Mouse (Mus musculus): ENCODE measurements around the gene Sft2d1. TPM values are rescaled to one million over a fixed set of nuclear protein-coding genes. Genes with fewer than 3 reads are reported as not detected.

Gene Sft2d1
- polyA plus RNA-seq, 1 experiment from 2014 or later, result 69.3 TPM

- no peak overlapping the region for H3K27ac ChIP-seq
- WGBS, result 79% methylated on average over 2 of the region's 2 CpGs
- no peak overlapping the region for H3K4me3 ChIP-seq
- peaks cover 28% of the 10 kb centered on the region for H3K4me1 ChIP-seq
- H3K4me2 ChIP-seq, result no peak overlapping the region
- no peaks in the 10 kb centered on the region for H3K27me3 ChIP-seq
- no peaks in the 10 kb centered on the region for H3K9me3 ChIP-seq
- ATAC-seq (ENCODE audit: insufficient number of reproducible peaks, low FRiP score, low TSS enrichment, low read depth), result no peak
- no peaks in the 10 kb centered on the region for H3K36me3 ChIP-seq
- H3K9ac ChIP-seq, result no peak overlapping the region
Measured at GRCm38 (mm10) chr17:8369171-8369570, 58.3 kb downstream of the Sft2d1 start.

- H3K36me3 ChIP-seq, result no peaks in the 10 kb centered on the region
- H3K27ac ChIP-seq, result no peak overlapping the region
- 35% methylated on average over 13 of the region's 13 CpGs for WGBS
- H3K9me3 ChIP-seq, result no peaks in the 10 kb centered on the region
- H3K4me1 ChIP-seq, result peaks cover 28% of the 10 kb centered on the region
- H3K27me3 ChIP-seq, result no peaks in the 10 kb centered on the region
- H3K9ac ChIP-seq, result no peak overlapping the region
- no peak for ATAC-seq (ENCODE audit: insufficient number of reproducible peaks, low FRiP score, low TSS enrichment, low read depth)
- no peak overlapping the region for H3K4me3 ChIP-seq
- H3K4me2 ChIP-seq, result no peak overlapping the region
Measured at GRCm38 (mm10) chr17:8370634-8371229, 59.8 kb downstream of the Sft2d1 start.

GRCm38 (mm10) chr17:8371834-8372233 lies 60.9 kb downstream of the Sft2d1 start:
- Histone ChIP-seq H3K9me3 (no peaks in the 10 kb centered on the region), H3K27me3 (no peaks in the 10 kb centered on the region), H3K36me3 (no peaks in the 10 kb centered on the region), H3K9ac (no peak overlapping the region), H3K4me1 (peaks cover 26% of the 10 kb centered on the region), H3K4me3 (peak overlapping the region; percentile 27), H3K4me2 (peak overlapping the region; percentile 54), H3K27ac (peak overlapping the region; percentile 83)
- WGBS, result 1% methylated on average over 7 of the region's 7 CpGs
- peak; percentile 78 for ATAC-seq (ENCODE audit: insufficient number of reproducible peaks, low FRiP score, low TSS enrichment, low read depth)

GRCm38 (mm10) chr17:8372286-8373046 lies 61.6 kb downstream of the Sft2d1 start:
- Histone ChIP-seq H3K4me1 (peaks cover 20% of the 10 kb centered on the region), H3K4me3 (peak overlapping the region; percentile 27), H3K27me3 (no peaks in the 10 kb centered on the region), H3K27ac (peak overlapping the region; percentile 83), H3K9ac (no peak overlapping the region), H3K36me3 (no peaks in the 10 kb centered on the region), H3K4me2 (peak overlapping the region; percentile 54), H3K9me3 (no peaks in the 10 kb centered on the region)
- no peak for ATAC-seq (ENCODE audit: insufficient number of reproducible peaks, low FRiP score, low TSS enrichment, low read depth)
- 2% methylated on average over 18 of the region's 18 CpGs for WGBS

Other genes with a start within 250 kb of the Sft2d1 start
- not detected in 2 replicates for gene Gm49673, start 163.3 kb upstream of the Sft2d1 start, polyA plus RNA-seq (2015; fragmentation: Nextera tagmentation; extraction: Ambion mirVana)
- gene Rnaset2a, start 163.0 kb upstream of the Sft2d1 start, polyA plus RNA-seq (2015; fragmentation: Nextera tagmentation; extraction: Ambion mirVana), result 25.5 and 25.9 TPM in 2 replicates
- gene Fgfr1op, start 145.6 kb upstream of the Sft2d1 start, polyA plus RNA-seq (2015; fragmentation: Nextera tagmentation; extraction: Ambion mirVana), result 27.5 and 28.7 TPM in 2 replicates
- gene Ccr6, start 75.1 kb upstream of the Sft2d1 start, polyA plus RNA-seq (2015; fragmentation: Nextera tagmentation; extraction: Ambion mirVana), result not detected in 2 replicates
- 156 and 164 TPM in 2 replicates for gene Mpc1, start 28.2 kb upstream of the Sft2d1 start, polyA plus RNA-seq (2015; fragmentation: Nextera tagmentation; extraction: Ambion mirVana)
- gene Prr18, start 26.4 kb downstream of the Sft2d1 start, polyA plus RNA-seq (2015; fragmentation: Nextera tagmentation; extraction: Ambion mirVana), result 0.09 and 0.24 TPM in 2 replicates
- gene T2, start 44.9 kb downstream of the Sft2d1 start, polyA plus RNA-seq (2015; fragmentation: Nextera tagmentation; extraction: Ambion mirVana), result 0.58 and 0.72 TPM in 2 replicates
- 0.52 and 0.70 TPM in 2 replicates for gene T, start 123.3 kb downstream of the Sft2d1 start, polyA plus RNA-seq (2015; fragmentation: Nextera tagmentation; extraction: Ambion mirVana)
- gene Pde10a, start 214.3 kb downstream of the Sft2d1 start, polyA plus RNA-seq (2015; fragmentation: Nextera tagmentation; extraction: Ambion mirVana), result 1.8 and 3.1 TPM in 2 replicates

All from limb, embryonic 15.5 days (tissue).